Mouse (Mus musculus) intestine, embryonic 16.5 days (tissue): ENCODE measurements around the gene Adora1. TPM values are rescaled to one million over a fixed set of nuclear protein-coding genes. Genes with fewer than 3 reads are reported as not detected.
A peak's percentile ranks its signal among the peaks of the same experiment; 100 is the strongest.

ENCODE experiments used
- ATAC-seq: fragments of 200-750 bp; cut with Nextera tagmentation; 2 replicates; pipeline ENCODE4 v1.8.0; 2017; ENCODE audit warnings: moderate TSS enrichment, moderate library complexity
- H3K27ac ChIP-seq: fragments of 300-500 bp; sonication (generic); 2 replicates; pipeline ENCODE4 v1.5.1; 2014; ENCODE audit warnings: mild to moderate bottlenecking, low read length
- H3K27me3 ChIP-seq: fragments of 300-500 bp; sonication (generic); replicated peaks from 2 replicates; pipeline ENCODE4 v1.6.1; 2014; ENCODE audit warnings: low read length, control low read depth, mixed read lengths; ENCODE audit not compliant: control insufficient read depth, insufficient read depth
- H3K36me3 ChIP-seq: fragments of 300-500 bp; sonication (generic); 2 replicates; pipeline ENCODE4 v1.6.1; 2014; ENCODE audit warnings: low read length, control low read depth; ENCODE audit not compliant: control insufficient read depth, insufficient read depth
- H3K4me1 ChIP-seq: fragments of 300-500 bp; sonication (generic); 2 replicates; pipeline ENCODE4 v1.6.1; 2014; ENCODE audit warnings: low read length, control low read depth, mixed read lengths; ENCODE audit not compliant: control insufficient read depth, insufficient read depth
- H3K4me2 ChIP-seq: fragments of 300-500 bp; sonication (generic); 2 replicates; pipeline ENCODE4 v1.6.1; 2014; ENCODE audit warnings: low read depth, low read length, control low read depth
- H3K4me3 ChIP-seq: fragments of 300-500 bp; sonication (generic); 2 replicates; pipeline ENCODE4 v1.5.1; 2014; ENCODE audit warnings: mild to moderate bottlenecking, low read length
- H3K9ac ChIP-seq: fragments of 300-500 bp; sonication (generic); 2 replicates; pipeline ENCODE4 v1.6.1; 2014; ENCODE audit warnings: low read depth, low read length
- H3K9me3 ChIP-seq: fragments of 300-500 bp; sonication (generic); 2 replicates; pipeline ENCODE4 v1.6.1; 2016; ENCODE audit warnings: low read length, control low read depth; ENCODE audit not compliant: control insufficient read depth
- WGBS: fragments of 180-500 bp; shearing (Covaris S2); extraction: QIAGEN DNeasy Blood & Tissue Kit; methylation state at CpG from one replicate; pipeline ENCODE4 v1.1.7; 2014; 5-methylcytosine and 5-hydroxymethylcytosine counted together
- polyA plus RNA-seq: library from polyadenylated mRNA; unstranded; fragments of >200 nt; fragmentation: Nextera tagmentation; extraction: Ambion mirVana; gene quantifications from 2 replicates; pipeline ENCODE4 v1.2.1, GENCODE M21; 2015

Adora1 gene
- polyA plus RNA-seq, 1 experiment from 2014 or later, result 6.8 TPM

DNA sequence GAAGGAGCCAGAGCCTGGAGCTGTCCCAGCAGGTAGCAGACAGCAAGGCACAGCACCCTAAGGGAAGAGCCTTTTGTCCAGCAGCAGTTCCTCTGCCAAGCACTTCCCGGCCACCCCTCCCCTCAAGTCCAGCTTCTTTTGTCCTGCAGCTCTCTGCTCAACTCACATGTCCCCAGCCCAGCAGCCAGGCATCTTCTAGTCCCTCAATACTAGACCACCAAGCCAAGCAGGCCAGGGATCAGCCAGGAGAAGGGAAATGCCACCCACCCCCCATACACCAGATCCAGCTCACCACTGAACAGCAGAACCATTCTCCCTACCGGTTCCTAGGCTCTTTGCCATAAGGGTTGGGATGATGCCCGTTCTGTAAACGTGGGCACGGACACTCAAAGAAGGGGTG is 15.6 kb downstream of the Adora1 start:
- WGBS, result 88% methylated on average over 5 of the region's 5 CpGs
- Histone ChIP-seq H3K27me3 (no peaks in the 10 kb centered on the region), H3K36me3 (no peaks in the 10 kb centered on the region), H3K4me2 (no peak overlapping the region), H3K4me1 (peaks cover 16% of the 10 kb centered on the region), H3K27ac (no peak overlapping the region), H3K4me3 (no peak overlapping the region), H3K9ac (no peak overlapping the region), H3K9me3 (no peaks in the 10 kb centered on the region)
- no peak for ATAC-seq

DNA sequence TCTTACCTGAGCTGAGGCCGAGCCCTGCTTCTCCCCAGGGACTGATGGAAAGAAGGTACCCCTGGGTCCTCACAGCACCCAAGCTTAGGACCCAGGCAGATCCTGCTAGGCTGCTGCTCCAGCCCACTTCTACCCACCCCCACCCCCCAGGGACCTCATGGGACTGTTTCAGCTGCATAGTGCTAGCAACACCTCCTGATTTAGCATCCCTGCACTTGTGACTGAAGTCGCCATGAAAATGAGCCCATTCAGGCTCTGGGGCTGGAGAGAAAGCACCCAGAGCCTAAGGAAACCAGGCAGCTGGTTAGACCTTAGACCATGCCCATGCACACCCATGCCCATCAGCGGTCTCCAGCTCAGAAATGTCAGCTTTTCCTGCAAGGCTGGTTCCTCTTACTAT is 17.3 kb downstream of the Adora1 start:
- peaks cover 25% of the 10 kb centered on the region for H3K4me1 ChIP-seq
- H3K27me3 ChIP-seq, result no peaks in the 10 kb centered on the region
- H3K4me2 ChIP-seq, result no peak overlapping the region
- H3K9ac ChIP-seq, result no peak overlapping the region
- 84% methylated on average over 3 of the region's 3 CpGs for WGBS
- no peaks in the 10 kb centered on the region for H3K36me3 ChIP-seq
- no peak overlapping the region for H3K4me3 ChIP-seq
- H3K9me3 ChIP-seq, result no peaks in the 10 kb centered on the region
- ATAC-seq, result no peak
- H3K27ac ChIP-seq, result peak overlapping the region; percentile 92; the same call in 1 of the 2 replicates

DNA sequence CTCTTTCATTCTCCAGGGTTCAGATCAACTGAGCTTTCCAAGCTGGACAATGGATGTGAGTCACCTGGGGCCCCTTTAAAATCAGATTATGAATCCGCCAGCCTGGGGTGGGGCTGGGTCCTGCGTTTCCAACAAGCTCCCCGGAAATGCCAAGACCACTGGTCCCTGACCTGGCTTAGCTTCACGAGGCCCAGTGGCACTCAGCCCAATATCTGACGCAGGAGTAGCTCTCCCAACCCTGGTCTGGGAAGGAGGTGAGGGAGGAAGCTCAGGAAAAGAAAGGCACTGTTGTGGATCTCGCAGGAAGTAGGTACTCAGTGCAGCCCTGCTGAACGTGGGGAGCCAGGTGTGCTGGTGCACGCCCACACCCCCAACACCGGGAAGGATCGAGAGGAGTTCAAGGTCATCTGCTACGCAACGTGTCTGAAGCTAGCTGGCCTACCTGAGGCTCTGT is 18.2 kb downstream of the Adora1 start:
- Histone ChIP-seq H3K9ac (peak overlapping the region; percentile 37), H3K9me3 (no peaks in the 10 kb centered on the region), H3K27ac (peak overlapping the region; percentile 92), H3K4me1 (peaks cover 20% of the 10 kb centered on the region), H3K27me3 (no peaks in the 10 kb centered on the region), H3K36me3 (no peaks in the 10 kb centered on the region), H3K4me2 (no peak overlapping the region), H3K4me3 (no peak overlapping the region)
- WGBS, result 43% methylated on average over 12 of the region's 12 CpGs
- ATAC-seq, result peak; percentile 86

DNA sequence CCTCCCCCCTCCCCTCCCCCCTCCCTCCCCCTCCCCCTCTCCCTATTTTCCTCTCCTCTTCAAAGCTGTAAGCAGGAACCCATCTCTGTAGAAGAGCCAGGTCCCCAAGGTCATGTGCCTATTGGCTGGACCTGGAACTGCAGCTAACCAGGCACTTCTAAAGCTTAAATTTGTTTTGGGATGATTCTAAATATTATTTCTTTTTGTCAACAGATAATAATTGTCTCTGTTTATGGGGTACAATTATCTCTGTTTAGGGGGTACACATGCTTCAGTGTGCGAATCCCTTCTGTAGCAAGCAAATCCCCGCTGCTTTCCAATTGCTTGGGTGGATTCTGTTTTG is 18.6 kb downstream of the Adora1 start:
- H3K27me3 ChIP-seq, result no peaks in the 10 kb centered on the region
- H3K4me1 ChIP-seq, result peaks cover 18% of the 10 kb centered on the region
- H3K9me3 ChIP-seq, result no peaks in the 10 kb centered on the region
- H3K27ac ChIP-seq, result peak overlapping the region; percentile 57; the same call in 1 of the 2 replicates
- no peak overlapping the region for H3K4me3 ChIP-seq
- no peak overlapping the region for H3K9ac ChIP-seq
- ATAC-seq, result 0 out of 2 replicates have a peak, but pooled peaks have one; percentile 15
- 69% methylated on average over 2 of the region's 2 CpGs for WGBS
- H3K36me3 ChIP-seq, result no peaks in the 10 kb centered on the region
- no peak overlapping the region for H3K4me2 ChIP-seq

- Histone ChIP-seq H3K27ac (peak overlapping the region; percentile 61; the same call in 1 of the 2 replicates), H3K36me3 (no peaks in the 10 kb centered on the region), H3K4me2 (no peak overlapping the region), H3K4me1 (peaks cover 21% of the 10 kb centered on the region), H3K9me3 (no peaks in the 10 kb centered on the region), H3K4me3 (no peak overlapping the region), H3K9ac (no peak overlapping the region; the same call in 1 of the 2 replicates), H3K27me3 (no peaks in the 10 kb centered on the region)
- 35% methylated on average over 11 of the region's 11 CpGs for WGBS
- ATAC-seq, result 0 out of 2 replicates have a peak, but pooled peaks have one; percentile 14
Observed at GRCm38 (mm10) chr1:134215751-134216628, 19.2 kb downstream of the Adora1 start.

GRCm38 (mm10) chr1:134215059-134215458 is 20.2 kb downstream of the Adora1 start:
- H3K9ac ChIP-seq, result no peak overlapping the region
- WGBS, result 73% methylated on average over 7 of the region's 7 CpGs
- peaks cover 25% of the 10 kb centered on the region for H3K4me1 ChIP-seq
- H3K36me3 ChIP-seq, result no peaks in the 10 kb centered on the region
- H3K4me2 ChIP-seq, result no peak overlapping the region
- no peak overlapping the region for H3K27ac ChIP-seq
- no peaks in the 10 kb centered on the region for H3K27me3 ChIP-seq
- no peak for ATAC-seq
- H3K9me3 ChIP-seq, result no peaks in the 10 kb centered on the region
- no peak overlapping the region for H3K4me3 ChIP-seq

- no peak for ATAC-seq
- Histone ChIP-seq H3K36me3 (no peaks in the 10 kb centered on the region), H3K9me3 (no peaks in the 10 kb centered on the region), H3K27ac (peak overlapping the region; percentile 23), H3K4me3 (no peak overlapping the region), H3K4me1 (peaks cover 25% of the 10 kb centered on the region), H3K4me2 (no peak overlapping the region), H3K9ac (0 out of 2 replicates have a peak overlapping the region, but pooled peaks have one; percentile 15), H3K27me3 (no peaks in the 10 kb centered on the region)
- 28% methylated on average over 7 of the region's 7 CpGs for WGBS
Observed at GRCm38 (mm10) chr1:134213405-134213804, 21.8 kb downstream of the Adora1 start.

GRCm38 (mm10) chr1:134212351-134212750 is 22.9 kb downstream of the Adora1 start:
- no peak overlapping the region for H3K4me3 ChIP-seq
- no peak for ATAC-seq
- peaks cover 25% of the 10 kb centered on the region for H3K4me1 ChIP-seq
- H3K27me3 ChIP-seq, result no peaks in the 10 kb centered on the region
- 85% methylated on average over 4 of the region's 6 CpGs for WGBS
- no peaks in the 10 kb centered on the region for H3K9me3 ChIP-seq
- H3K27ac ChIP-seq, result no peak overlapping the region
- H3K36me3 ChIP-seq, result no peaks in the 10 kb centered on the region
- no peak overlapping the region for H3K9ac ChIP-seq
- H3K4me2 ChIP-seq, result no peak overlapping the region

DNA sequence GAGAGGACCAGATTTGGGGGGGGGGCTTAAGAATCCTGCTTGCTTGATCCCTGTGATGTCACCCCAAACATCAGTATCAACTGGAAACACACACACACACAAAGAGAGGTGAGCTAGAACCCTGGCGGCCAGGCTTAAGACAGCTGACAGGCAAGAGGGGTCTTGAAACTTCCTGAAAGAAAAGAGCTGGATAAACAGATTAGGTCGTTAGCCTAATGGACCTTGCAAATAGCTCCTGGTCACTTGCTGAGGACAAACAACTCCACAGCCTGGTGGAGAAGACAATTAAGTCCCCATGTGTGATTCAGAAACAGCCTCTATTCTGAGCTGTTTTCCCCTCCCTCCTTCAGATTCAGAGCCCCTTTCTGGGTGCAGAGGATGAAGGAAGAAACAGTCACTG is 23.6 kb downstream of the Adora1 start:
- Histone ChIP-seq H3K9ac (no peak overlapping the region), H3K9me3 (no peaks in the 10 kb centered on the region), H3K27ac (no peak overlapping the region), H3K4me2 (no peak overlapping the region), H3K4me3 (no peak overlapping the region), H3K27me3 (no peaks in the 10 kb centered on the region), H3K36me3 (no peaks in the 10 kb centered on the region), H3K4me1 (peaks cover 28% of the 10 kb centered on the region)
- ATAC-seq, result no peak
- 32% methylated on average over 2 of the region's 2 CpGs for WGBS
